Mouse (Mus musculus): ENCODE measurements around the gene Esp38.
"Not testable (repeated sequence)": the region's sequence is repeated elsewhere in the genome, so short reads cannot be mapped to it uniquely, and the experiment has no call there.

Esp38 gene

GRCm38 (mm10) chr17:39950220-39950619 lies at the start of gene Esp38:
Gene Esp38, plus strand, starts transcription at chr17:39950520.
- DNase-seq (ENCODE audit: low spot score in 2 of 2): no peak

- DNase-seq (ENCODE audit: low spot score in 2 of 2): not testable (repeated sequence)
Observed at GRCm38 (mm10) chr17:39902928-39903545, 47.3 kb upstream of the Esp38 start.

All from natural killer cell, adult 2 months (primary cell).